Mouse (Mus musculus) gastrocnemius, adult 2 months (tissue): Measurements from ENCODE around the gene B9d1. TPM values are rescaled to one million over a fixed set of nuclear protein-coding genes. Genes with fewer than 3 reads are reported as not detected.

Source experiments
- DNase-seq: peaks from one replicate; pipeline ENCODE4 v3.0.0; 2022
- H3K27ac ChIP-seq: fragments of 200-600 bp; 2 replicates; pipeline ENCODE4 v1.8.1; 2022; ENCODE audit warnings: mild to moderate bottlenecking
- H3K4me3 ChIP-seq: fragments of 200-600 bp; 2 replicates; pipeline ENCODE4 v1.8.1; 2022; ENCODE audit warnings: mild to moderate bottlenecking, moderate library complexity
- CTCF ChIP-seq: fragments of 200-600 bp; IDR thresholded peaks from 2 replicates; pipeline ENCODE4 v1.8.1; 2022; ENCODE audit warnings: antibody characterized with exemption, mild to moderate bottlenecking, moderate library complexity
- intact Hi-C: fragments of 180-260 bp; cut with DNase I; formaldehyde crosslinking; loops from one replicate; pipeline ENCODE4 v1.15.1; 2025
- total RNA-seq, 2 experiments: library from RNA; stranded (reverse); gene quantifications; 2 replicates each; pipeline ENCODE4 v1.2.3; 2021

Gene B9d1
- total RNA-seq, 2 experiments from 2014 or later: 3.4 to 7.0 TPM

DNA sequence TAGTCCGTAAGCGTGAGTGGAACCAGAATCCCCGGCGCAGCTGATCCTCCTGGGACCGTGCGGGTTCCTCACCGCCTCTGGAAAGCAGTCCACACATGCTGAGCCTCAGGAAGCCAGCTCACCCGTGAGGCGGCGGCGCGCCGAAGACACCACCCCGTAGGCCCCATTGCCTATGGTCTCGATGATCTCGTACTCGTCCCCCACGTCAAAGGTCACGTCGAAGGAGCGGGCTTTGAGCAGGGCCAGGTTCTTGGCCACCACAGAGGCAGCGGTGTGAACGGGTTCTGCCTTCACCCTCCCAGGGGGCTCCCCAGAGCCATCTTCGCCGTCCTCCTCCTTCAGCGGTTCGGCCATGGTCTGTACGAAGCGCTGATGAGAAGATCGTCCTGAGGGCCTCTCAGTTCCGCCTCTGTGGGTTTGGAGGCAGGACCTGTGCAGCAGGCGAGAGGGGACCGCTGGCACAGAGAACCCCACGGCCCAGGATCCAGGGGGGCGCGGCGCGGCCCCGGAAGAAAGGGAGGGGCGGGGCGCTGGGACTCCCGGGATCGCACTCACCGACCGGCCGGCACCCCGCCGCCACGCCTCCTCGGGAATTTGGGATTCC, 11.3 kb upstream of the B9d1 start:
- no peak for DNase-seq
- intact Hi-C loops: no loop called here
- TF ChIP-seq CTCF: no peak
- H3K4me3 ChIP-seq: peak overlapping the region; percentile 83
- peak overlapping the region; percentile 90 for H3K27ac ChIP-seq

DNA sequence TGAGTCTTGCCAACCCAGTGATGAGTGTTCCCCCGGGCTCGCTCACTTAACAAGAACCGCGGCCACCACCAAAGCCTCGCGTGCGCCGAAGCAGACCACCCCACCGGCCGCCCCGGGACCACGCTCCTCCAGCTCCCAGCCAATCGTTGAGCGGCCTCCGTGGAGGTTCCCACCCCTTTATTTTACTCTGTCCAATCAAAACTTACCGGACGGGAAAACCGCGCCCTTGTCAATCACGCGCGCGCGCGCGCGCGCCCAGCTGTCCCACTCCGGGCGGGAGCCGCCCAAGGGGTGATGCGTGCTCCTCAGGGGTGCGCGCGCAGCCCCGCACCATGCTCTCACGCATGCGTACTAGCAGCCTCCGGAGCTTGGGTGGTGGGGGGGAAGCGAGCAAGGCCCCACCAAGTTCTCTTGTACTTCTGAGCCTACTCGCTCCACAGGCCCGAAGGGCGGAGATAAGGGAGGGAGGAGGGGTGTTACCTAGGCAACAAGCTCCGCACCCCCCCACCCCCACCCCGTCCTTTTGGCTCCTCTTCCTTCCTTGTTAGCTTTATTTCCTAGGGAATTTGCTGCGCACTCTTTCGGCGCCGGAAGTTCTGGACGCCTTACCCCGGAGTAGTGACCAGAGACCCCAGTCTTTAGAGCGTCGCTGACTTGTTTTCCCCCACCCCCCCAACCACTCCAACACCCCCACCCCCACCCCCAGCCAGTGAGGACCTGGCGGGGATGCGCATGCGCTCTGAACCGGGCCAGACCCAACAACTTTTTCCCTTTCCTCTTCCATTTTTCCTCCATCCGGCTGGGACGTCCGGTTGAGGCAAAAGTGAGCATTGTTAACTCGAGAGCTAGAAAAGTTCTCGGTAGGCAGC, 10.6 kb upstream of the B9d1 start, which contains the start of gene Mapk7:
Gene Mapk7 (minus strand): TSS at position 278 of the 869 bp plus-strand sequence.
- intact Hi-C loops: no loop called here
- TF ChIP-seq CTCF: no peak

DNA sequence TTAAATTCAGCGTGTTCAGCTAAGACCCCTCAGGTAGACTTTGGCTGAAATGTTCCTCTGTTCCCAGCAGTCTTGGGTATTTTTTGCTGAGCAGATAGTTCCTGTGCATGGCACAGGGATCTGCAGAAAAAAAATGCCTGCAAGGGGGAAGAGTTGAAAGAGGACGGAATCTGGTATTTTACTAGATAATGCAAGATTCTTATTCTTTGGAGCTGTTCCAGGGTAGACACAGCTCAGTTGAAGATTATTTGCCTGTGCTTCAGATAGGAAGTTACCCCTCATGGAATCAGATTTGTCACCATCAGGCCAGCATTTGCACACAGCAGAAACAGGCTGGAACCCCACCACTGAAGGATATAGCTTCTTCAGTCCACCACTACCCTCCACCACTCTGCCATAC, 9.4 kb upstream of the B9d1 start:
- intact Hi-C loops: no loop called here
- no peak for TF ChIP-seq CTCF
- no peak for DNase-seq
- Histone ChIP-seq H3K27ac (peak overlapping the region; percentile 90; the same call in 1 of the 2 replicates), H3K4me3 (no peak overlapping the region)

More for the DNA sequence above, 10.6 kb upstream of the B9d1 start, which contains the start of gene Mapk7:
- DNase-seq: peak; percentile 98
- Histone ChIP-seq H3K4me3 (peak within 1 kb of the TSS; percentile 83), H3K27ac (peak within 1 kb of the TSS; percentile 90)

DNA sequence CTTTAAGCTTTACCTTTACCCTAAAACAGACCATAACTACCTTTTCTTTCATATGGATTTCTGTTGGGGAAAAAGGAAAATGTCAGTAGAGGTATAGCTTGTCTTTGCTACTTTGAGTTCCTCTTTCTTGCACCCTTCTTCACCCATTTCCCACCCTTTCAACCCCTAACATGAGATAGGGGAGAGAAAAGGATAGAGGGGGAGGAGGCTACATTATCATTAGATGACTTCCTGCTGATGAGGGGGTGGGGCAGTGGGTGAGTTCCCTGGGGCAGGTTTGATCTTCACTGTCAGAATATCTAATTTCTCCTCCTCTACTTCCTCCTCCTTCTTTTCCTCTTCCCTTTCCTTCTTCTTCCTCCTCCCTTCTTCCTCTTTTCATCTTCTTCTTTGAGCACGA, 7.5 kb upstream of the B9d1 start:
- intact Hi-C loops: no loop called here
- H3K4me3 ChIP-seq: no peak overlapping the region
- DNase-seq: no peak
- no peak for TF ChIP-seq CTCF
- H3K27ac ChIP-seq: no peak overlapping the region

DNA sequence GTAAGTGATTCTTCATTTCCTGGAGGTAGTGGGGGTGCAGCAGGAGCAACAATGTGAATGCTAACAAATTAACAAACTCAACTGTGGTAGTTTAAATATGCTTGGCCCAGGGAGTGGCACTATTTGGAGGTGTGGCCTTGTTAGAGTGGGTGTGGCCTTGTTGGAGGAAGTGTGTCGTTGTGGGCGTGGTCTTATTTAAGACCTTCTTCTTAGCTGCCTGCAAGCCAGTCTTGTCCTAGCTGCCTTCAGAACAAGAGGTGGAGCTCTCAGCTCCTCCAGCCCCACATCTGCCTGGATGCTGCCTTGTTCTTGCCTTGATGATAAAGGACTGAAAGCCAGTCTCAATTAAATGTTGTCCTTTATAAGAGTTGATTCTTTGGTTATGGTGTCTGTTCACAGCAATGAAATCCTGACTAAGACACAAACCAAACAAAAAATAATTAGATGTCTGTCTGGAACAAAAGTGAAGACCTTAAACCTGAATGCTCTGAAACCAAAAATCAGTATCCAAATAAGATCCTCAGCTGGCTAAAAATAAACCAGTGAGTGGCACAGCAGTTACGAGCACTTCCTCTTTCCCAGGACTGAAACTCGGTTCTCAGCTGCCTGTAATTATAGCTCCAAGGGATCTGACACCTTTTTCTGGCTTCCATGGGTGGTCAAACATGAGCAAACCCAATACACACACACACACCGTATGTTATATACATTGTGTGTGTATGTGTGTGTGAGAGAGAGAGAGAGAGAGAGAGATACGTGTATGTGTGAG, 6.0 kb upstream of the B9d1 start:
- no peak overlapping the region for H3K4me3 ChIP-seq
- intact Hi-C loops: no loop called here
- no peak for DNase-seq
- TF ChIP-seq CTCF: no peak
- H3K27ac ChIP-seq: peak overlapping the region; percentile 20; the same call in 1 of the 2 replicates

DNA sequence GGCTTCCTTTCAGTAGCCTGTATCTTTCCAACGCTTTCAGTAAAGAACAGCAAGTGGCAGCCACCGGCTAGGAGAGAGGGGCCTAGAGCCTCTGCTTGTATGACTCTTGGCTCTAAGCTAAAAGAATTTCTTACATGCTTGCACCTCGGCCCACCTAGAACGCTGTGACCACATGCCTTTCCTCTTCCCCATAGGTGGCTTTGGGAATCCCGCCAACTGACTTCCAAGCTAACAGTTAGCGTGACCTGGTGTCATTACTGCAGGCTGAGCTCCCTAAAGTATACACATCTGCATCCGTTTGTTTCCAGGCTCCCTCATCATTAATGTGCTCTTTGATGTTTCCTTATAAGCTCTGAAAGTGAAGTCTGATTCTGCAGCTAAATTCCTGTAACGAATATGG, 1.0 kb upstream of the B9d1 start:
- no peak for TF ChIP-seq CTCF
- no peak overlapping the region for H3K27ac ChIP-seq
- intact Hi-C loops: loop anchor here (5.0 kb wide), 1 partner anchor 87 kb away; no protein-coding TSS in a partner anchor
- no peak overlapping the region for H3K4me3 ChIP-seq
- DNase-seq: no peak

DNA sequence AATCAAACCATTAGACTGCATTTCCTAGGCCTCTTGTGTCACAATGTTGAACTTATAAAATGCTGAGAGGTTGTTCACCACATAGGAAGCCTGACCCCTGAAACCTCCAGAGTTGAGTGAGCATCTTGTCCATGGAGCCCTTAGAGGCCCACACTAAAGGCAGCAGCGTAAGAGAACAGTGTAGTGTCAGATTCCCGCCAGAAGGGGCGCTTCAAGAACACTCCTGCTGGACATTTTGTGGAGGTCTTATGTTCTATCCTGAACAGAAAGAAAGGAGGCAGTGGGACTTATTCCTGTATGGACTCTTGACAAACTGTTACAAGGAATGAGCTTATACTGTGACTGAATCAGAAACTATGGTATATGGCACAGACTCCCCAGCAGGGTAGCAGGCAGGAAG, 10.0 kb downstream of the B9d1 start:
- TF ChIP-seq CTCF: peak; percentile 62
- Histone ChIP-seq H3K27ac (no peak overlapping the region), H3K4me3 (no peak overlapping the region)
- DNase-seq: no peak
- intact Hi-C loops: loop anchor here (5.0 kb wide), 2 partner anchors 107 to 197 kb away; no protein-coding TSS in a partner anchor

DNA sequence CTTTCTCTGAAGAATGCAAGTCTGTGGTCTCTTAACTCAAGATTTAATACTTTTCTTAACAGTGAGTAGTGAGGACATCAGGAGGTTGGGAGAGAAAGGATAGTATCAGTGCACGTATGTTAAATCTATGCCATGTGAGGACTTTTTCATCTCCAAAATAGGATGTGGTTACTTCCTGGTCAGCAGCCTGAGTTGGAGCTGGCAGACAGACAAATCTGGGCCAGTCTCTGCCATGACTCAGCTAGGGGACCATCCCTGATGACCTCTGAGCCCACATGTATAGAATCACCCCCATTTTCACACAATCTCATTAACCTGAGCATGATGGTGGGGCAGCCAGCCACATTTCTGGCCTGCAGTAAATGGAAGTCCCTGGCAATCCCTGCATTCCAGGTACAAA, 13.0 kb downstream of the B9d1 start:
- Histone ChIP-seq H3K4me3 (no peak overlapping the region), H3K27ac (no peak overlapping the region)
- TF ChIP-seq CTCF: no peak
- intact Hi-C loops: no loop called here
- DNase-seq: no peak

DNA sequence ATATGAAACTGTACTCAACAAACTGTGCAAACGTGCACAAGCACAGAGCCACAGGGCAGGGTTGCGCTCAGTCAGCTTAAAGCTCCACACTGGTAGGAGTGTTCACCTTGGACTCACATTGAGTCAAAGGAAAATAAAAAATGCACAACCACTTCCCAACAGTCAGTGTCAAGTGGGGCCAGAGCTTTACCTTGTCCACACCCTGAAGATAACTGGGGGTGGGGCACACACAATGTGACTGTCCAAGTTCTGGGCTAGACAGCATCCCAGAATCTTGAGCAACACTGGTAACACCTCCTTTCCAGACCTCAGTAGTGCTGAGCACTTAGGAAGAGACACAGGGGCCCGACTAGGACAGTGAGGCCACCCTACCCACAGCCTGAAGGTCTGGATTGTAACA, 13.9 kb downstream of the B9d1 start:
- intact Hi-C loops: no loop called here
- DNase-seq: no peak
- no peak overlapping the region for H3K27ac ChIP-seq
- no peak overlapping the region for H3K4me3 ChIP-seq
- TF ChIP-seq CTCF: no peak

DNA sequence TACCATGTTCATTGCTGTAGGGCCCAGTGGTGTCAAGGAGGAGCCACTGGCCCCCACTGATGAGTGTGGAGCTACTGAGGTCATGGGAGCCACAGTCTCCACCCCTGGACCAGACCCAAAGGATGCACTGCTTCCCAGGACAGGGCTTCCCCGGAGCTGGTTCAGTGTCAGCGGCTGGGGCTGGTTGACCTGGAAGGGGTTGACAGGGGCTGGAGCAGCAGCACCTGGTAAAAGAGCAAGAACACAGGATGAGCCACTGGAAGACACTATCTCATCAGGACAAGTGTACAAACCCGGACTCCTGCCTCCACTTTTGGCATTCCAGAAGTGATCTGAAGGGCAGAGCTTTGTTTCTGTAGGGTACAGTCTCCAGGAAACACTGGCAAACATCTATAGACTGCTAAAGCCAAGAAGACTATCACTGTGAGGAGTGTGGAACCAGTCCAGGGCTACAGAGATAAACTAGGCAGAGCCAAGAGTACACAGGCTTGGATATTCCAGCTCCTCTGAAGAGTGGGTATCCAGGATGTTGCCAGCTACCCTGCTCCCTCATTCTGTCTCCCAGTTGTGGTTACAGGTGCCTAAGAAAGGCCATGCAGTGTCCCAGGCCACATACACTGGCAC, 14.7 kb downstream of the B9d1 start:
- no peak overlapping the region for H3K4me3 ChIP-seq
- H3K27ac ChIP-seq: no peak overlapping the region
- no peak for TF ChIP-seq CTCF
- no peak for DNase-seq
- intact Hi-C loops: no loop called here

DNA sequence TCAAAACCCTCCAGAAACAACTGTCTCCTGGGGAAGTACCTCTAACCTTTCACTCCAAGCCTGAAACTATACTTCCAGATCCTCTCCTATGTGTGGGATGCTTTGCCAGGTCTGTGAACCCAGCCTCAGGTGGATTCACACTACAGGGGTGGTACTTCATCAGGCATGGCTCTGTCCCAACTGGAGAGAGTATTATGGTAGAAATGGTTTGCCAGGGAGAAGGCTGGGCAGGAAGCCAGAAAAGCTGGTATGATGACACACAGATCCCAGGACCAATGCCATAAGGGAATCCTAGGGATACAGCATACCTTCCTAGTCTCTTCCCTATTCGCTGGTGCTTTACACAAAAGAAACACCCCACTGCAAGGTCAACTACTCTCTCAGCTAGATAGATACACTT, 21.9 kb downstream of the B9d1 start:
- peak overlapping the region; percentile 17; the same call in 1 of the 2 replicates for H3K27ac ChIP-seq
- no peak for DNase-seq
- TF ChIP-seq CTCF: no peak
- no peak overlapping the region for H3K4me3 ChIP-seq
- intact Hi-C loops: loop anchor here (5.0 kb wide), 1 partner anchor 50 kb away; the partner anchor contains the start of gene Epn2

DNA sequence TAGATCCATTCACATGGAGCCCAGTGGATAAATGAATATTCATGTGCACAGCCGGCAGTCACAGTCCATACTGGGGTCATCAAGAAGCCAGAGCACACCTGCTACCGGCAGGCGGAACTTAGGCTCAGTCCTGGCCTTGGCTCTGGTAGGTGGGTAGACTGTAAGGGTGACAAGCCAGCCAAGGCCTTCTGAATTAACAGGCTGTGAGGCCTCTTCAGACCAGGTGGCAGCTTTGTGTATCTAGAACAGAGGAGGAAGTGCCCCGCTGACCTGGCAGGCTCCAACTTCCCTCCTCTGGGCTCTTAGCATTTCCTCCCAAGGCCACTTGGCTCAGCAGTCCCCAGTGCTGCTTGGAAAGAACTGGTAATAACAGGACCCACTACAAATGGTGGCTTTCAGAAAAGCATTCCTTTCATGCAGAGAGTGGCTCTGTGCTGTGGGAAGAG, 24.3 kb downstream of the B9d1 start:
- no peak overlapping the region; the same call in 1 of the 2 replicates for H3K4me3 ChIP-seq
- intact Hi-C loops: loop anchor here (5.0 kb wide), 1 partner anchor 48 kb away; the partner anchor contains the start of gene Epn2
- peak overlapping the region; percentile 70 for H3K27ac ChIP-seq
- no peak for TF ChIP-seq CTCF
- no peak for DNase-seq
